Mouse (Mus musculus): ENCODE data around the gene Hand1.
A peak's percentile ranks its signal among the peaks of the same experiment; 100 is the strongest.
"Not testable (repeated sequence)": the region's sequence is repeated elsewhere in the genome, so short reads cannot be mapped to it uniquely, and the experiment has no call there.

Gene Hand1

GRCm38 (mm10) chr11:57833296-57833977 is 819 bp upstream of the Hand1 start:
- no peak for DNase-seq

DNA sequence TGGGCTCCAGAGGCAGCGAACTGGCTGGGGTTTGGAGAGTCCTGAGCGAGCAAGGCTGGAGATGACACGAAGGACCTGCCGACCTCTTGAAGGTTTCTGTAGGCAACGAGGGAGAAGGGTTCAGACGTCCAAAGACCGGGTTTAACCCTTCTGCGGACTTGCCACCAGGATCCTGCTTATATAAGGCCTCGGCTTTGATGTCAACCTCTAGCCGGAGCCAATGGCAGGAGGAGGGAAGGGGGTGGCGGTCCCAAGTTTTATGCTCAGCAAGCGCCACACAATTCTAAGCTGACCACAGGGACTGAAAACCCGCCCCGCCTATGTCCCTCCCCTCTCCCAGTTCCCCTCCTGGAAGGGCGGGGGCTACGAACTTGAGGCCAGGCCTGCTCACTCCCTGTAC is 757 bp downstream of the Hand1 start:
- DNase-seq: no peak

DNA sequence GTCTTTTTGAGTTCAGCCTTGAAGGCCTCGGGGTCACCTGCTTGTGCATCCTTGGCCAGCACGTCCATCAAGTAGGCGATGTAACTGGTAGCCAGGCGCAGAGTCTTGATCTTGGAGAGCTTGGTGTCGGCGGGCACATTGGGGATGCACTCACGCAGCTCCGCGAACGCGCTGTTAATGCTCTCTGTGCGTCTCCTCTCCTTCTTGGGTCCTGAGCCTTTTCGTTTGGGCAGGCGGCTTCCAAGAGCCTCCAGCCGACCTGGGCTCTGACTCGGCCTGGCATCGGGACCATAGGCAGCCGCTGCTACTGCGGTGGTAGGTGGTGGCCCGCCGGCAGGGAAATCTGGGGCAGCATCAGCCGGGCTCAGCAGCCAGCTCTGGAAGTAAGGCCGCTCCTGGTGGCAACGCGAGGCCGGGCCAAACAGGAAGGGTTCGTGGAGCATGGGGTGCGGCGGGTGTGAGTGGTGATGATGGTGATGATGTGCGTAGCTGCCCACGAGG is 1.3 kb downstream of the Hand1 start:
- DNase-seq: no peak

GRCm38 (mm10) chr11:57829871-57830775 is 2.5 kb downstream of the Hand1 start:
- no peak for DNase-seq

- no peak for DNase-seq
Observed at GRCm38 (mm10) chr11:57828955-57829870, 3.4 kb downstream of the Hand1 start.

DNA sequence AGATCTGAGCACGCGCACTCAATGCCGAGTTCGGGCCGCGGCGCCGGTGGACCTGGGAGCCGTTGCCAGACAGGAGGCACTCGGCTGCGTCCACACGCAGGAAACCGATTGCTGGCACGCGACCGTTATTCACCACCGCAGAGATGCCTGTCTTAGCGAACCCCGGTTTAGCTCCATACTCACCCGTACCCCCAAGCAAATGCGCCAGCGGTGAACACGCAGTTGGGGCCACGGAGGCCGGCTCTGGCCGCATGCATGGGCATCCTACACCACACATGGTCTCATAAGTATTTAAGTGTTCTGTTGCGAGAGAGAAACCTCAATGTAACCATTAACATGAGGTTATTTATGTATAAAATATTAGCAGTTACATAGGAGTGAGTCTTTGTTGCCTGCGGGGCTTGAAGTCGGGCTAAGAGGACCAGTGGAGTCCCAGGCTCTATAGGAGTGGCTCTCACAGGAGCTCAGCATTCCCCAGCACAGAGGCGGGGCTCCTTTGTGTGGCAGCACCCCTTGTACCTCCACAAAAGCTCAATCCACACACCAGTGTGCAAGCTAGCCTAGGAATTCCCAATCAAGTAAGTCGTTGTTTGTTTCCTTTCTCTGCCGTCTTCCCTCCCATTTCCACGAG is 4.6 kb downstream of the Hand1 start:
- peak in 1 of 2 experiments; percentile 16 for DNase-seq

DNA sequence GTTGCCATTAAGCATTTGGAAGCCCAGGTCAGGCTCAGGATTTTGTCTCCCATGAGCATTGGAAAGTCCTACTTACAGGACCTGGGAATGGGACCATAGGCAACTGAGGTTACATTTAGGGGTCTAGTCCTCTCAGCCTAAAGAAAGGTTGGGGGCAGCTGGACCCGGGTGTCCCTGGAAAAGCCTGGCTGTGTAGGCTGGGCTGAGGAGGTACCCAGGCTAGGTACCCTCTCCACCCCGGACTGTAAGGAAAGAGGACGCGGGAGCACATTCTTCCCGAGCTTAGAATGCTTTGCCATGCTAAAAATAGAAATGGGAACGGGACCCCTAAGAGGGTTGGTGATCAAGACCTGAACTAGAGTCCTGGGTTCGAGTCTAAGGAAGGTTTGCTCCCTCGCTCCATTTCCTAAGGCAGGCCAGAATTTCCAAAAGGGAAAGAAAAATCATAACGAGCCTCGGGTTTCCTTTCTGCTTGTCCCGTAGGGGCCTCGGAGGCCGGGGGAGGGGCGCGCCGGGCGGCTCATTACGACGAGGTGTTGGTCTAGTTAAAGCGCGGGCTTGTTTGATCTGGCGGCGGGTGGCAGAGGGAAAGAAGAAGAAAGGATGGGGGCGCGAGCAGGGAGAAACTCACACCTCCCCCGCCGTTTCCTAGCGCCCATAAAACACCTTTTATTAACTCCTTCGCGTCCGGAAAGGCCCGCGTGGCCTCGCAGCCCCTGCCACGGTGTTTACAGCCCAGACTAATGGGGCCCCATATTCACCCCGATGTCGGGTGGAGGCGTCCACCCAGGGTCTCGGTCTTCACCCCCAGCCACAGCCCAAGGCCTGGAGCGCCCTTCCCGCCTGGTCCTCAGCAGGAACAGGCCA is 5.3 kb downstream of the Hand1 start:
- DNase-seq: no peak

DNA sequence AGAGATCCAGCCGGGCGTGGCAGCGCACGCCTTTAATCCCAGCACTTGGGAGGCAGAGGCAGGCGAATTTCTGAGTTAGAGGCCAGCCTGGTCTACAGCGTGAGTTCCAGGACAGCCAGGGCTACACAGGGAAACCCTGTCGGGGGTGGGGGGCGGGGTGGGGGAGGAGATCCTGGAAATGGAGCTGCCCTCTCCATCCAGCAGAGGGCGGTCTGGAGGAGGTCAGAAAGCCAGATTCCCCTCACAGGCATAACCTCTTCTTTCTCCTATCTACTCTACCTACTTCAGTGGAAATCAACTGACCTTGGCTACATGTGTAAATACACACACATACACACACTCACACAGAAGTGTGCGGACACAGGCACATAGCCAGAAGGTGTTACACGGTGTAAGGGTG is 7.4 kb downstream of the Hand1 start:
- not testable (repeated sequence) for DNase-seq

GRCm38 (mm10) chr11:57823714-57824113 is 8.9 kb downstream of the Hand1 start:
- DNase-seq: no peak

GRCm38 (mm10) chr11:57823159-57823558 is 9.5 kb downstream of the Hand1 start:
- DNase-seq: not testable (repeated sequence)

GRCm38 (mm10) chr11:57819999-57820581 is 12.5 kb downstream of the Hand1 start:
- DNase-seq: peak; percentile 55 to 80

- no peak for DNase-seq
Observed at GRCm38 (mm10) chr11:57818189-57818588, 14.4 kb downstream of the Hand1 start.

DNA sequence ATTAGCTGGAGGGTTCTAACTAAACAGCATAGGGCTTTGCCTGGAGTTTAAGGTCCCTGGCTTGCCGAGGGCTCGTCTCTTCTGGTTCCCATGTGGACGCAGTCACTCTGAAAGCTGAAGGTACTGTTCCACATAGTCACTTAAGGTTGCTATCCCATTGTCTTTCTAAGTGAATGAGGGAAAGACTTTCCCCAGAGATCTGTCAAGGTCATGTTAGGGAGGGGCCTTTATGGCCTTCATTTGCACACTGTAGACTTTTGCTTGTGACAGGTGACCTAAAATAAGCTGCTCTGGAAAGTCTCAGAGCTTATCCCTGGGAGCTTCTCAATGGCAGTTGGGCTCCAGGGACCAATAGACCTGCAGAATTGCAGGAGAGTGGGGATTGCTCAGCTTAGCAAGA is 19.0 kb downstream of the Hand1 start:
- no peak for DNase-seq

DNA sequence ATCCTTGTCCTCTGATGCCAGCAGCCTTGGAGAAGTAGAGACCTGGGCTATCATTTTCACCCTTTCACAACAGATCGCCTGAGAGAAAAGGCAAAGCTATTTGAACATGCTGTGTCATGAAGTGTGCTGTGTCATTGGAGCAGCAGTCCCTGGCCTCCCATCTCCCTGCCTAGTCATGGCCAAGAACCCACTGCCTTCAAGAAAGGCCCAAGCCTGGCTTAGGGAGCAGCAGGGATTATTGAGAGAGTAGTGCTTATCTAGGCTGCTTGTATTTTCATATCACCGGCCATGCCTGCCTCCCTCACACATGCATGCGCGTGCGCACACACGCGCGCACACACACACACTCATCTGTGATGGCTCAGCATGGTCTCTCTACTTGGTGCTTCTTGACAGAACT is 20.4 kb downstream of the Hand1 start:
- no peak for DNase-seq

GRCm38 (mm10) chr11:57811006-57811405 is 21.6 kb downstream of the Hand1 start:
- no peak for DNase-seq

DNA sequence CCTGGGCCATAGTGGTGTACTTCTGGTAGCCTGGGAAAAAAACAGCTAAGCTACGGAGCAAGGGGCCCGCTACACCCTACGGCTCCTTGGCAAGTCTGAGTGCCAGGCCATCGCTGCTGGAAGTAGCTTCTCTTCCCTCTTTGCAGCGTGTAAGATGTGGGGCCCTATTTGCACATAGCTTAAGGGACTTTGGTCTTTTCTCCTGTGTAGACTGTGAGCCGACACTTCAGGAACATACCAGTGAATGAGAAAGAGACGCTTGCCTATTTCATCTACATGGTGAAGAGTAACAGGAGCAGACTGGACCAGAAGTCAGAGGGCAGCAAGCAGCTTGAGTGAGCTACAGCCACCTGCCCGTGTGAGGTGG is 22.9 kb downstream of the Hand1 start:
- no peak for DNase-seq

DNA sequence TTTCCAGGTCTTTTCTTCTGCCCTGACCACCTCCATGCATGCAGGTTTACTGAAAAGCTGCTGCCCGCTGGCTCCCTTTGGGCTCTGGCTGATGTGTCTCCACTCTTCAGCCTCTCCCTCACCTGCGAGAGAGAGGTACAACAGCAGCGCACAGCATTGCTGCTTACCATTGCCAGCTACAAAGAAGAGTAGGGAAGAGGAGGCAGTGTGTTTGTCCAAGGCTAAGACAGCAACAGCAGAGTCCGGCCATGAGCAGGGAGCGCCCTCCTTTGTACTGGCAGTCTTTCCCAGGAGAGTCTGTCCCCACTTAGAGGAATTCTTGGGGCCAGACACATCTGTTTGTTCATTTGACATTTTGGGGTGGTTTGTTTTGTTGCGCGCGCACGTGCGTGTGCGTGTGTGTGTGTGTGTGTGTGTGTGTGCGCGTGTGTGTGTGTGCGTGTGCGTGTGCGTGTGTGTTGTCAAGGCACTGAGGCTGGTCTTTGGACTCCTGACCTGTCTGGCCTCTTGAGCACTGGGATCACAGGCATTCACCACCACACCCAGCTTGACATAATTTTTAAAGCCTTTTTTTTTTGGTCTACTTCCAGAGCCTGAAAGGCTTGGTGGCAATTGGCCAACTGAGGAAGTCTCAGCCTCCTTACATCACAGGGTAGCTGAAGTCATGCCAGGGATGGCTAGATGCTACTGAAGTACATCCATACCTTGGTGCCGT is 23.4 kb downstream of the Hand1 start:
- no peak for DNase-seq

DNA sequence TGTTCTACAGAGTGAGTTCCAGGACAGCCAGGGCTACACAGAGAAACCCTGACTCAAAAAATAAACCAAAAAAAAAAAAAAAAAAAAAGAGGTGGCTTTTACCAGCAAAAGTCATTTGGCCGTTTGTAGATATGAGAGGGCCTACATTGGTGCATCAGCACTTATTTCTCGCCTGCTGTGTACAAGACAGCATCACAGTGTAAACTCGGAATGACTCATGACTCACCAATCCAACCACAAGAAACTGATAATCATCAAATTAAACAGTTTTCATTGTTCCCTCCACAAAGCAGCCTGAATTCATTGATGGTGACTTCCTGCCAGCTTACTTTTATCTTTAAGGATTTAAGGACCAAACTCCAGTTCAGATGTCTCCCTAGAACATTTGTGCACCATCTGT is 27.6 kb downstream of the Hand1 start:
- no peak for DNase-seq

GRCm38 (mm10) chr11:57802511-57802870 is 30.1 kb downstream of the Hand1 start:
- peak in 1 of 2 experiments; percentile 22 for DNase-seq

- peak; percentile 45 to 59 for DNase-seq
Observed at GRCm38 (mm10) chr11:57801766-57802510, 30.7 kb downstream of the Hand1 start.
